Mouse (Mus musculus) ES-E14 (cell line): ENCODE results near the gene Dalrd3.

Experiments
- HCFC1 ChIP-seq: IDR thresholded peaks from 2 replicates; pipeline ENCODE4 v1.6.1; 2012; ENCODE audit warnings: low read length, inconsistent platforms, borderline replicate concordance; ENCODE audit not compliant: insufficient read depth
- MAFK ChIP-seq: IDR thresholded peaks from 2 replicates; pipeline ENCODE4 v1.6.1; 2014; ENCODE audit warnings: mild to moderate bottlenecking, low read depth, low read length, inconsistent platforms; ENCODE audit not compliant: insufficient read depth
- ZNF384 ChIP-seq: IDR thresholded peaks from 2 replicates; pipeline ENCODE4 v1.6.1; 2012; ENCODE audit warnings: low read depth, low read length, inconsistent platforms

GRCm38 (mm10) chr9:108560227-108560841 is 9.4 kb upstream of the Dalrd3 start, which contains the start of gene Impdh2:
- no peak for TF ChIP-seq MAFK
- TF ChIP-seq ZNF384 = no peak
- TF ChIP-seq HCFC1 = no peak
